Mouse (Mus musculus) embryonic facial prominence, embryonic 10.5 days (tissue): ENCODE results near the gene Kcnb1. TPM values are rescaled to one million over a fixed set of nuclear protein-coding genes. Genes with fewer than 3 reads are reported as not detected.
A peak's percentile ranks its signal among the peaks of the same experiment; 100 is the strongest.

ENCODE experiments used
- DNase-seq: peaks from one replicate; pipeline ENCODE4 v3.0.0-alpha.2; 2017; ENCODE audit warnings: low spot score
- H3K27ac ChIP-seq: fragments of 300-500 bp; sonication (generic); replicated peaks from 2 replicates; pipeline ENCODE4 v1.5.1; 2016; ENCODE audit warnings: mild to moderate bottlenecking
- H3K27me3 ChIP-seq: fragments of 300-500 bp; sonication (generic); replicated peaks from 2 replicates; pipeline ENCODE4 v1.6.1; 2016; ENCODE audit warnings: low read depth, mild to moderate bottlenecking; ENCODE audit not compliant: poor library complexity, severe bottlenecking
- H3K36me3 ChIP-seq: fragments of 300-500 bp; sonication (generic); replicated peaks from 2 replicates; pipeline ENCODE4 v1.6.1; 2016; ENCODE audit warnings: mild to moderate bottlenecking, moderate library complexity
- H3K4me1 ChIP-seq: fragments of 300-500 bp; sonication (generic); 2 replicates; pipeline ENCODE4 v1.6.1; 2016
- H3K4me3 ChIP-seq: fragments of 300-500 bp; sonication (generic); 2 replicates; pipeline ENCODE4 v1.5.1; 2016; ENCODE audit warnings: mild to moderate bottlenecking, moderate library complexity
- H3K9me3 ChIP-seq: fragments of 300-500 bp; sonication (generic); 2 replicates; pipeline ENCODE4 v1.6.1; 2016; ENCODE audit warnings: mild to moderate bottlenecking
- WGBS: fragments of 180-500 bp; shearing (Covaris S2); methylation state at CpG from one replicate; pipeline ENCODE4 v1.1.7; 2016; 5-methylcytosine and 5-hydroxymethylcytosine counted together
- polyA plus RNA-seq: library from polyadenylated mRNA; unstranded; fragments of >200 nt; fragmentation: Nextera tagmentation; extraction: Ambion mirVana; gene quantifications from 2 replicates; pipeline ENCODE4 v1.2.1, GENCODE M21; 2016

The Kcnb1 gene
- polyA plus RNA-seq, 1 experiment from 2014 or later = 0.52 TPM

GRCm38 (mm10) chr2:167112737-167113136, 77.2 kb downstream of the Kcnb1 start:
- H3K4me3 ChIP-seq = no peak overlapping the region
- 44% methylated on average over 6 of the region's 6 CpGs for WGBS

GRCm38 (mm10) chr2:167112259-167112658, 77.7 kb downstream of the Kcnb1 start:
- no peaks in the 10 kb centered on the region for H3K36me3 ChIP-seq
- peak overlapping the region; percentile 44; the same call in 1 of the 2 replicates for H3K27ac ChIP-seq
- H3K4me3 ChIP-seq = no peak overlapping the region
- 0 out of 2 replicates have a peak, but pooled peaks cover under 1% of the 10 kb centered on the region for H3K9me3 ChIP-seq
- peaks cover 35% of the 10 kb centered on the region for H3K4me1 ChIP-seq
- WGBS = 38% methylated on average over 7 of the region's 7 CpGs
- peaks cover 4% of the 10 kb centered on the region; the same call in 1 of the 2 replicates for H3K27me3 ChIP-seq
- peak; percentile 61 for DNase-seq

More at GRCm38 (mm10) chr2:167112737-167113136, 77.2 kb downstream of the Kcnb1 start:
- Histone ChIP-seq H3K36me3 (no peaks in the 10 kb centered on the region), H3K27me3 (peaks cover 4% of the 10 kb centered on the region; the same call in 1 of the 2 replicates), H3K27ac (no peak overlapping the region), H3K4me1 (peaks cover 36% of the 10 kb centered on the region), H3K9me3 (no peaks in the 10 kb centered on the region)
- DNase-seq = peak; percentile 89

DNA sequence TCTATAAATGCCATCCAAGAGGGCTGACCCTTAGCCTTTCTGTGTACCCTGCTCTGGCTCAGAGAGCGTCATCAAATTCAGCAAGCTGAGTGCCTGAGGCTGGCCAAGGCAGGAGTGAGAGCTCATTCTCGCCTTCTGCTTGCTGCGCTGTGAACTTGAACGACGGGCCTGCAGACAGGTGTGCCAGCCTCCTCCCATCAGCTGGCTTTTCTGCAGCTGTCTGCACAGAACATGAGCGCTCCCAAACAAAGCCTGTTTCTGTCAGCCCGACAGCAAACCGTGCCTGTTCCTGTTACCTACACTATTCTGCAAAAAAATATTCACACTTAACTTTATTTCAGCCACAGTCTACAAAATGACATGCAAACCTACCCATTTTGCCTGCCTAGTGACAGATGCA, 80.4 kb downstream of the Kcnb1 start:
- Histone ChIP-seq H3K36me3 (no peaks in the 10 kb centered on the region), H3K4me3 (no peak overlapping the region), H3K9me3 (0 out of 2 replicates have a peak, but pooled peaks cover 10% of the 10 kb centered on the region), H3K27me3 (peaks cover 4% of the 10 kb centered on the region; the same call in 1 of the 2 replicates), H3K4me1 (peaks cover 22% of the 10 kb centered on the region), H3K27ac (no peak overlapping the region)
- no peak for DNase-seq
- WGBS = 82% methylated on average over 8 of the region's 8 CpGs

GRCm38 (mm10) chr2:167103546-167103945, 86.4 kb downstream of the Kcnb1 start:
- WGBS = 92% methylated on average over 7 of the region's 7 CpGs
- Histone ChIP-seq H3K4me1 (peaks cover 3% of the 10 kb centered on the region; the same call in 1 of the 2 replicates), H3K27me3 (no peaks in the 10 kb centered on the region), H3K36me3 (no peaks in the 10 kb centered on the region), H3K4me3 (no peak overlapping the region), H3K9me3 (0 out of 2 replicates have a peak, but pooled peaks cover 10% of the 10 kb centered on the region), H3K27ac (no peak overlapping the region)
- no peak for DNase-seq

- WGBS = 77% methylated on average over 17 of the region's 17 CpGs
These were observed 88.1 kb downstream of the Kcnb1 start for GRCm38 (mm10) chr2:167101743-167102441.

DNA sequence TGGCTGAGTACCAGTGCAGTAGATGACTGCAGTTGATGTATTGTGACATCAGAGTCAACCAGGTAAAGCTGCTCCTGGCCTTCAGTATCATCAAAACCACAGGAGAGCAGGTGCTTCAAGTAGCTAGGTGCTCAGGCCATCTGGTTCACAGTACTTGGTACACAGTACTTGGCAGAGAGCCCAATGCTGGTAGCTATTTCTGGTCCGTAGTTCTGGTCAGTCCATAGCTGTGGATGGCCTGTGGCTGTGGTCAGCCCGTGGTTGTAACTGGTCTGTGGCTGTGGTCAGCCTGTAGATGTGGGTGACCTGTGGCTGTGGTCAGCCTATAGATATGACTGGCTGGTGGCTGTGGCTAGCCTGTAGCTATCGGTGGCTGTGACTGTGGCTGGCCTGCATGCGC, 95.3 kb downstream of the Kcnb1 start:
- WGBS = 88% methylated on average over 4 of the region's 4 CpGs
- Histone ChIP-seq H3K36me3 (no peaks in the 10 kb centered on the region), H3K4me1 (peaks cover 10% of the 10 kb centered on the region; the same call in 1 of the 2 replicates), H3K4me3 (no peak overlapping the region), H3K27me3 (no peaks in the 10 kb centered on the region), H3K9me3 (no peaks in the 10 kb centered on the region), H3K27ac (no peak overlapping the region)
- no peak for DNase-seq

More at GRCm38 (mm10) chr2:167101743-167102441, 88.1 kb downstream of the Kcnb1 start:
- Histone ChIP-seq H3K4me3 (no peak overlapping the region), H3K9me3 (0 out of 2 replicates have a peak, but pooled peaks cover 6% of the 10 kb centered on the region), H3K27ac (no peak overlapping the region), H3K4me1 (peaks cover 3% of the 10 kb centered on the region; the same call in 1 of the 2 replicates), H3K27me3 (no peaks in the 10 kb centered on the region), H3K36me3 (no peaks in the 10 kb centered on the region)
- DNase-seq = no peak

GRCm38 (mm10) chr2:167093171-167093900, 96.6 kb downstream of the Kcnb1 start:
- no peak for DNase-seq
- H3K36me3 ChIP-seq = no peaks in the 10 kb centered on the region

DNA sequence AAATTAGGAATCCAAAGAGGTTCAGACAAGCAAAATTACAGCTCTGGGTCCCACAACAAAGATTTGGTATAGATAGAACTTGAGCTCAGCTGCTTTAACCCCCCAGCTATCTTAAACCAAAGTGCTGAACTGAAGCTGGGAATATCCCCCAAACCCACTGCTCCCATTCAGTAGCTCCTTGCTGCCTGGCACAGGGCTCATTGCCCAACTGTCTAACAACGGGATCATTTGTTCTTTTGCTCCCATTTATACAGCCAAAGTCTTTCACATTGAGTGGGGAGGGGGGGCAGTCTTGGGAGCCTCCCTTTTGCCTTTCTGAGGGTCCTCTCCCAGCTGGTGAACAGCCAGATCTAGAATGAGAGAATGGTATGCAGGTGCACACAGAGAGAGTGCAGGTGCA, 99.7 kb downstream of the Kcnb1 start:
- H3K4me3 ChIP-seq = no peak overlapping the region
- no peaks in the 10 kb centered on the region for H3K27me3 ChIP-seq
- H3K36me3 ChIP-seq = no peaks in the 10 kb centered on the region
- H3K9me3 ChIP-seq = no peaks in the 10 kb centered on the region
- DNase-seq = no peak
- H3K27ac ChIP-seq = no peak overlapping the region
- H3K4me1 ChIP-seq = peaks cover under 1% of the 10 kb centered on the region; the same call in 1 of the 2 replicates
- WGBS = 79% methylated on average over 1 of the region's 1 CpGs

More at GRCm38 (mm10) chr2:167093171-167093900, 96.6 kb downstream of the Kcnb1 start:
- H3K27ac ChIP-seq = no peak overlapping the region
- H3K9me3 ChIP-seq = no peaks in the 10 kb centered on the region
- H3K27me3 ChIP-seq = no peaks in the 10 kb centered on the region
- H3K4me3 ChIP-seq = no peak overlapping the region
- 93% methylated on average over 13 of the region's 13 CpGs for WGBS
- H3K4me1 ChIP-seq = peaks cover 10% of the 10 kb centered on the region; the same call in 1 of the 2 replicates

GRCm38 (mm10) chr2:167086836-167087235, 103.1 kb downstream of the Kcnb1 start:
- Histone ChIP-seq H3K4me1 (peaks cover 5% of the 10 kb centered on the region), H3K36me3 (no peaks in the 10 kb centered on the region), H3K4me3 (no peak overlapping the region), H3K27me3 (no peaks in the 10 kb centered on the region), H3K9me3 (no peaks in the 10 kb centered on the region), H3K27ac (no peak overlapping the region)
- DNase-seq = no peak
- 88% methylated on average over 5 of the region's 5 CpGs for WGBS

- Histone ChIP-seq H3K27ac (no peak overlapping the region), H3K4me1 (peaks cover 13% of the 10 kb centered on the region), H3K9me3 (no peaks in the 10 kb centered on the region), H3K36me3 (no peaks in the 10 kb centered on the region), H3K27me3 (no peaks in the 10 kb centered on the region), H3K4me3 (no peak overlapping the region)
- no peak for DNase-seq
- WGBS = 78% methylated on average over 11 of the region's 11 CpGs
These were observed 103.9 kb downstream of the Kcnb1 start for GRCm38 (mm10) chr2:167086092-167086491.

GRCm38 (mm10) chr2:167081639-167082038, 108.3 kb downstream of the Kcnb1 start:
- no peaks in the 10 kb centered on the region for H3K36me3 ChIP-seq
- peaks cover 43% of the 10 kb centered on the region for H3K4me1 ChIP-seq
- peak; percentile 76 for DNase-seq
- no peak overlapping the region for H3K4me3 ChIP-seq
- WGBS = 28% methylated on average over 4 of the region's 4 CpGs
- no peaks in the 10 kb centered on the region for H3K9me3 ChIP-seq
- peak overlapping the region; percentile 63 for H3K27ac ChIP-seq
- no peaks in the 10 kb centered on the region for H3K27me3 ChIP-seq

DNA sequence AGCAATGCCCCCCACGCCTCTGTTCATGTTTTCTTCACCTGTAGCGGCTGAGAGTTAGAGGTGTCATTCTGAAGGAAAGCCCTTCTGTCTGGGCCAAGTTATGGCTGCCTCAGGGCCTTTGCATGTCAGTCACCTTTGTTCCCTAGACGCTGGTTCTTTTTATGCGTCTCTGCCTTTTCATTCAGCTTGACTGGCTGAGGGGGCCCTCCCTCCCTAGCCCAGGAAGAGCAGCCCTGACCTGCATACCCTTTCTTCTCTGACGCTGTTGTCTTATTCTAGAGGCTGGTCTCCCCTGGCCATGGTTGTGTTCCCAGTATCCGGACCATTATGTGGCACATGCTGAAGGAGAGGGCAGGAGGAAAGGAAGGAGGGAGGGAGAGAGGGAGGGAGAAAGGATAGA, 108.8 kb downstream of the Kcnb1 start:
- 54% methylated on average over 6 of the region's 6 CpGs for WGBS
- Histone ChIP-seq H3K27ac (peak overlapping the region; percentile 63), H3K4me1 (peaks cover 43% of the 10 kb centered on the region), H3K36me3 (no peaks in the 10 kb centered on the region), H3K4me3 (no peak overlapping the region), H3K27me3 (no peaks in the 10 kb centered on the region), H3K9me3 (no peaks in the 10 kb centered on the region)
- DNase-seq = no peak
